Mouse (Mus musculus) lung, adult 2 months (tissue): ENCODE measurements around the gene Ggt5.

Experiments
- CTCF ChIP-seq: fragments of 200-500 bp; IDR thresholded peaks from 2 replicates; pipeline ENCODE4 v1.5.1; 2011; ENCODE audit warnings: mild to moderate bottlenecking, low read length, control low read depth; ENCODE audit not compliant: insufficient read depth
- POLR2A ChIP-seq: fragments of 200-500 bp; IDR thresholded peaks from 2 replicates; pipeline ENCODE4 v1.6.1; 2011; ENCODE audit warnings: low read depth, mild to moderate bottlenecking, control low read depth, low read length, borderline replicate concordance; ENCODE audit errors: extremely low read depth

- TF ChIP-seq CTCF (no peak), POLR2A (no peak)
Observed at GRCm38 (mm10) chr10:75648091-75648490, 59.0 kb downstream of the Ggt5 start.
